Mouse (Mus musculus) C2C12 (cell line): ENCODE measurements around the gene Rnase1.

Source experiments
- CTCF ChIP-seq: IDR thresholded peaks from one replicate; pipeline ENCODE4 v1.5.1; 2011; ENCODE audit not compliant: control insufficient read depth, insufficient read depth, insufficient read length
- FOSL1 ChIP-seq: IDR thresholded peaks from one replicate; pipeline ENCODE4 v1.8.0; 2011; ENCODE audit warnings: mild to moderate bottlenecking, low read length; ENCODE audit not compliant: poor library complexity, insufficient read depth, severe bottlenecking
- MAX ChIP-seq: IDR thresholded peaks from one replicate; pipeline ENCODE4 v1.6.1; 2011; ENCODE audit warnings: mild to moderate bottlenecking, control low read depth
- MYOD1 ChIP-seq: IDR thresholded peaks from one replicate; pipeline ENCODE4 v1.6.1; 2011; ENCODE audit warnings: low read depth; ENCODE audit not compliant: control insufficient read depth, insufficient read length
- MYOG ChIP-seq: IDR thresholded peaks from one replicate; pipeline ENCODE4 v1.6.1; 2011; ENCODE audit not compliant: control insufficient read depth, insufficient read length; ENCODE audit errors: extremely low read depth
- USF1 ChIP-seq: IDR thresholded peaks from one replicate; pipeline ENCODE4 v1.6.1; 2011; ENCODE audit warnings: low read depth, mild to moderate bottlenecking, control low read depth, moderate library complexity

- TF ChIP-seq CTCF, result no peak
- no peak for TF ChIP-seq USF1
- no peak for TF ChIP-seq MYOD1
- no peak for TF ChIP-seq MYOG
- TF ChIP-seq FOSL1, result no peak
- TF ChIP-seq MAX, result no peak
These were observed 10.1 kb upstream of the Rnase1 start for GRCm38 (mm10) chr14:51156736-51157068.
